ENCODE assay signal across 18 mouse cellular contexts in the genomic region with DNA sequence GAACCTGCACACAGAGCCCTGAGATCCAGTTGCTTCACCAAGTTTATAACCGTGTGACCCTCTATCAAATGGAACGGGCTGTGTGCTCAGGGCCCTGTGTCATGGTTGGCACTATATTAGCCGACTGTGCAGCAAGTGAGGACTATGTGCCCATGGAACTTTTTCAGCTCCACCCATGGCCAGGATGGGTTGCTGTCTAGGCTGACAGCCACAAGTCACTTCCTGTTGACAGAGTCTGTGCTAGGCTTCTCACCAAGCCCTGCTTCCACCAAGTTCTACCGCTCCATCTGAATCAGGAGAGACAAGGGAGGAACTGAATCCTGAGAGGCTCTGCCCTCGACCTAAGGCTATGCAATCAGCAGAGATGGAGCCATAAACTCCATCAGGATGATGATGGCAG. TPM values are rescaled to one million over a fixed set of nuclear protein-coding genes. Genes with fewer than 3 reads are reported as not detected.
DNase-seq lines count a peak whose midpoint lies in the region; ATAC-seq and TF ChIP-seq lines count a peak whose summit lies in the region.
"Had no signal": no experiment of that assay in that cellular context is flagged by ENCODE, and none has a peak within 500 bp of the region (broad histone marks: within the 10 kb centered on the region; RNA-seq: fewer than 3 reads in every experiment).

No protein-coding gene starts in this region.

- WGBS in lung, embryonic 14.5 days = 73% methylated on average over 5 of the region's 5 CpGs
- 19% methylated on average over 5 of the region's 5 CpGs for WGBS in macrophage (ENCODE audit: missing documents)
- 85% methylated on average over 5 of the region's 5 CpGs for WGBS in midbrain, embryonic 10.5 days

- TF ChIP-seq CTCF in lung, embryonic 14.5 days (IDR thresholded peaks at IDR 0.05; ENCODE audit: low read depth) = no peak

- H3K4me1 ChIP-seq in lung, embryonic 14.5 days (ENCODE audit: insufficient read depth) = peaks cover 14% of the 10 kb centered on the region
- peaks cover 24% of the 10 kb centered on the region for H3K4me1 ChIP-seq in midbrain, embryonic 10.5 days

- no peak overlapping the region for H3K4me2 ChIP-seq in lung, embryonic 14.5 days
- H3K4me2 ChIP-seq: forebrain, embryonic 15.5 days; heart, embryonic 13.5 days; limb, embryonic 12.5 days; midbrain, embryonic 11.5 days had no signal

- H3K9me3 ChIP-seq in lung, embryonic 14.5 days (ENCODE audit: low read depth, low read length) = no peaks in the 10 kb centered on the region
- no peaks in the 10 kb centered on the region for H3K9me3 ChIP-seq in midbrain, embryonic 10.5 days (replicated peaks)
- H3K9me3 ChIP-seq: forebrain, embryonic 15.5 days; heart, embryonic 13.5 days; limb, embryonic 12.5 days had no signal

- H3K36me3 ChIP-seq in lung, embryonic 14.5 days (ENCODE audit: insufficient read depth) = no peaks in the 10 kb centered on the region
- H3K36me3 ChIP-seq in macrophage (ENCODE audit: inconsistent target) = no peaks in the 10 kb centered on the region
- H3K36me3 ChIP-seq in midbrain, embryonic 10.5 days = peaks cover 3% of the 10 kb centered on the region; the same call in 1 of the 2 replicates
- H3K36me3 ChIP-seq: forebrain, embryonic 15.5 days; heart, embryonic 13.5 days; limb, embryonic 12.5 days had no signal

- ATAC-seq in lung, embryonic 14.5 days (ENCODE audit: insufficient read depth) = no peak
- ATAC-seq in activated CD4-positive, CD25-positive, alpha-beta regulatory T cell, adult 4 months = peak; percentile 83
- ATAC-seq: forebrain, embryonic 15.5 days; Patski had no signal

- no peaks in the 10 kb centered on the region for H3K27me3 ChIP-seq in lung, embryonic 14.5 days (ENCODE audit: insufficient read depth, low read length)
- no peaks in the 10 kb centered on the region for H3K27me3 ChIP-seq in midbrain, embryonic 10.5 days (ENCODE audit: low read depth, poor library complexity, severe bottlenecking)
- H3K27me3 ChIP-seq: forebrain, embryonic 15.5 days; heart, embryonic 13.5 days; limb, embryonic 12.5 days; Patski had no signal

- no peak overlapping the region for H3K4me3 ChIP-seq in lung, embryonic 14.5 days (ENCODE audit: low read depth, low read length)
- no peak overlapping the region for H3K4me3 ChIP-seq in macrophage (ENCODE audit: inconsistent target)
- no peak overlapping the region for H3K4me3 ChIP-seq in midbrain, embryonic 10.5 days
- H3K4me3 ChIP-seq: forebrain, embryonic 15.5 days; heart, embryonic 13.5 days; limb, embryonic 12.5 days had no signal

- no peak for DNase-seq in lung, embryonic 14.5 days
- no peak for DNase-seq in lung, postnatal 10 days
- peak; percentile 49 for DNase-seq in thymus, postnatal 25 days
- DNase-seq in neural tube, embryonic 10.5 days (ENCODE audit: extremely low spot score, low spot score) = no peak
- DNase-seq in midbrain, embryonic 10.5 days (ENCODE audit: low spot score) = no peak
- DNase-seq: adrenal gland, adult 8-10 months; gastrocnemius, postnatal 14 days; kidney, postnatal 10 days; layer of hippocampus, postnatal 36 days; lung, adult 18-20 months had no signal

- peaks cover 12% of the 10 kb centered on the region for H3K79me2 ChIP-seq in macrophage (ENCODE audit: inconsistent target)

- H3K9ac ChIP-seq in lung, embryonic 14.5 days = no peak overlapping the region
- H3K9ac ChIP-seq: forebrain, embryonic 15.5 days; heart, embryonic 13.5 days; limb, embryonic 12.5 days had no signal

- peak overlapping the region; percentile 8; the same call in 1 of the 2 replicates for H3K27ac ChIP-seq in lung, embryonic 14.5 days (ENCODE audit: low read depth)
- H3K27ac ChIP-seq in macrophage = peak overlapping the region; percentile 85
- no peak overlapping the region for H3K27ac ChIP-seq in midbrain, embryonic 10.5 days (replicated peaks)
- H3K27ac ChIP-seq: forebrain, embryonic 15.5 days; heart, embryonic 13.5 days; limb, embryonic 12.5 days; stomach, postnatal 0 days had no signal

RNA-seq across cellular contexts. Expression of gene Cdt1, which starts 6.6 kb away (rescaled TPM):
- polyA plus RNA-seq in lung, embryonic 14.5 days (2014; fragmentation: Nextera tagmentation; extraction: Ambion mirVana) = 47.1 and 50.3 TPM in 2 replicates
- polyA plus RNA-seq in activated CD4-positive, CD25-positive, alpha-beta regulatory T cell, adult 4 months (2017; shearing (Covaris generic)) = 10 to 100 TPM; 10.4 to 13.0 TPM
- 10 to 100 TPM in 24 of 26 experiments, 1 to 10 TPM in 2; 5.9 to 60.1 (median 21.2) TPM for total RNA-seq in macrophage (2018; cell fraction: chromatin; rRNA removed)
- total RNA-seq in macrophage (2018; cell fraction: cytosol; rRNA removed) = 10 to 100 TPM; 14.4 to 42.5 (median 21.0) TPM
- total RNA-seq in macrophage (2018; cell fraction: nucleus; rRNA removed) = 10 to 100 TPM; 11.5 to 96.2 (median 21.4) TPM
- 11.1 to 84.7 TPM (median 15.5 TPM) in 3 replicates for polyA plus RNA-seq in macrophage (2018)
- polyA plus RNA-seq in midbrain, embryonic 10.5 days (2016; fragmentation: Nextera tagmentation; extraction: Ambion mirVana) = 63.2 and 70.9 TPM in 2 replicates

RNA-seq across cellular contexts. Expression of gene Piezo1, which starts 10.1 kb away (rescaled TPM):
- 26.6 and 27.7 TPM in 2 replicates for polyA plus RNA-seq in lung, embryonic 14.5 days (2014; fragmentation: Nextera tagmentation; extraction: Ambion mirVana)
- 10 to 100 TPM; 11.8 to 22.2 TPM for polyA plus RNA-seq in activated CD4-positive, CD25-positive, alpha-beta regulatory T cell, adult 4 months (2017; shearing (Covaris generic))
- total RNA-seq in macrophage (2018; cell fraction: chromatin; rRNA removed) = 1,000 to 10,000 TPM in 3 of 26 experiments, 100 to 1,000 TPM in 22, 10 to 100 TPM in 1; 87.6 to 1,687 (median 236) TPM
- 100 to 1,000 TPM in 1 of 26 experiments, 10 to 100 TPM in 25; 40.5 to 139 (median 66.7) TPM for total RNA-seq in macrophage (2018; cell fraction: cytosol; rRNA removed)
- 100 to 1,000 TPM; 100 to 685 (median 171) TPM for total RNA-seq in macrophage (2018; cell fraction: nucleus; rRNA removed)
- 43.2 to 134 TPM (median 57.2 TPM) in 3 replicates for polyA plus RNA-seq in macrophage (2018)
- 5.8 and 8.2 TPM in 2 replicates for polyA plus RNA-seq in midbrain, embryonic 10.5 days (2016; fragmentation: Nextera tagmentation; extraction: Ambion mirVana)

RNA-seq across cellular contexts. Expression of gene Aprt, which starts 15.5 kb away (rescaled TPM):
- 338 and 366 TPM in 2 replicates for polyA plus RNA-seq in lung, embryonic 14.5 days (2014; fragmentation: Nextera tagmentation; extraction: Ambion mirVana)
- 100 to 1,000 TPM; 168 to 203 TPM for polyA plus RNA-seq in activated CD4-positive, CD25-positive, alpha-beta regulatory T cell, adult 4 months (2017; shearing (Covaris generic))
- total RNA-seq in macrophage (2018; cell fraction: chromatin; rRNA removed) = 10 to 100 TPM; 16.7 to 82.3 (median 52.8) TPM
- total RNA-seq in macrophage (2018; cell fraction: cytosol; rRNA removed) = 100 to 1,000 TPM; 122 to 199 (median 155) TPM
- 100 to 1,000 TPM in 4 of 26 experiments, 10 to 100 TPM in 22; 46.0 to 149 (median 72.7) TPM for total RNA-seq in macrophage (2018; cell fraction: nucleus; rRNA removed)
- 89.7 to 305 TPM (median 145 TPM) in 3 replicates for polyA plus RNA-seq in macrophage (2018)
- polyA plus RNA-seq in midbrain, embryonic 10.5 days (2016; fragmentation: Nextera tagmentation; extraction: Ambion mirVana) = 241 and 278 TPM in 2 replicates

RNA-seq across cellular contexts. Expression of gene Galns, which starts 50.1 kb away (rescaled TPM):
- polyA plus RNA-seq in lung, embryonic 14.5 days (2014; fragmentation: Nextera tagmentation; extraction: Ambion mirVana) = 11.7 and 12.5 TPM in 2 replicates
- polyA plus RNA-seq in activated CD4-positive, CD25-positive, alpha-beta regulatory T cell, adult 4 months (2017; shearing (Covaris generic)) = 10 to 100 TPM in 1 of 2 experiments, 1 to 10 TPM in 1; 9.8 to 10.5 TPM
- total RNA-seq in macrophage (2018; cell fraction: chromatin; rRNA removed) = 10 to 100 TPM; 10.3 to 60.8 (median 33.9) TPM
- total RNA-seq in macrophage (2018; cell fraction: cytosol; rRNA removed) = 100 to 1,000 TPM in 8 of 26 experiments, 10 to 100 TPM in 18; 70.1 to 132 (median 87.3) TPM
- 100 to 1,000 TPM in 6 of 26 experiments, 10 to 100 TPM in 20; 33.0 to 130 (median 90.1) TPM for total RNA-seq in macrophage (2018; cell fraction: nucleus; rRNA removed)
- polyA plus RNA-seq in macrophage (2018) = 70.7 to 140 TPM (median 99.8 TPM) in 3 replicates
- 6.6 and 7.7 TPM in 2 replicates for polyA plus RNA-seq in midbrain, embryonic 10.5 days (2016; fragmentation: Nextera tagmentation; extraction: Ambion mirVana)

RNA-seq across cellular contexts. Expression of gene Trappc2l, which starts 50.2 kb away (rescaled TPM):
- 49.7 and 57.2 TPM in 2 replicates for polyA plus RNA-seq in lung, embryonic 14.5 days (2014; fragmentation: Nextera tagmentation; extraction: Ambion mirVana)
- polyA plus RNA-seq in activated CD4-positive, CD25-positive, alpha-beta regulatory T cell, adult 4 months (2017; shearing (Covaris generic)) = 10 to 100 TPM; 46.3 to 78.4 TPM
- total RNA-seq in macrophage (2018; cell fraction: chromatin; rRNA removed) = 100 to 1,000 TPM in 1 of 26 experiments, 10 to 100 TPM in 24, 1 to 10 TPM in 1; 9.3 to 112 (median 48.1) TPM
- 10 to 100 TPM; 46.6 to 71.7 (median 62.5) TPM for total RNA-seq in macrophage (2018; cell fraction: cytosol; rRNA removed)
- 10 to 100 TPM; 19.8 to 65.7 (median 38.5) TPM for total RNA-seq in macrophage (2018; cell fraction: nucleus; rRNA removed)
- polyA plus RNA-seq in macrophage (2018) = 54.4 to 79.3 TPM (median 76.9 TPM) in 3 replicates
- 51.0 and 61.2 TPM in 2 replicates for polyA plus RNA-seq in midbrain, embryonic 10.5 days (2016; fragmentation: Nextera tagmentation; extraction: Ambion mirVana)
